Mouse (Mus musculus) heart, postnatal 25 days (tissue): Measurements from ENCODE around the gene Fkbp15. TPM values are rescaled to one million over a fixed set of nuclear protein-coding genes. Genes with fewer than 3 reads are reported as not detected.
A peak's percentile ranks its signal among the peaks of the same experiment; 100 is the strongest.

Experiments
- DNase-seq: peaks from one replicate; pipeline ENCODE4 v3.0.0; 2022; ENCODE audit warnings: low spot score
- intact Hi-C: fragments of 180-260 bp; cut with DNase I; formaldehyde crosslinking; loops from one replicate; pipeline ENCODE4 v1.15.1; 2025
- total RNA-seq, 2 experiments: library from RNA; stranded (reverse); gene quantifications; 2 replicates each; pipeline ENCODE4 v1.2.3; 2021

Gene Fkbp15
- 10 to 100 TPM; 17.9 to 18.7 TPM for total RNA-seq

DNA sequence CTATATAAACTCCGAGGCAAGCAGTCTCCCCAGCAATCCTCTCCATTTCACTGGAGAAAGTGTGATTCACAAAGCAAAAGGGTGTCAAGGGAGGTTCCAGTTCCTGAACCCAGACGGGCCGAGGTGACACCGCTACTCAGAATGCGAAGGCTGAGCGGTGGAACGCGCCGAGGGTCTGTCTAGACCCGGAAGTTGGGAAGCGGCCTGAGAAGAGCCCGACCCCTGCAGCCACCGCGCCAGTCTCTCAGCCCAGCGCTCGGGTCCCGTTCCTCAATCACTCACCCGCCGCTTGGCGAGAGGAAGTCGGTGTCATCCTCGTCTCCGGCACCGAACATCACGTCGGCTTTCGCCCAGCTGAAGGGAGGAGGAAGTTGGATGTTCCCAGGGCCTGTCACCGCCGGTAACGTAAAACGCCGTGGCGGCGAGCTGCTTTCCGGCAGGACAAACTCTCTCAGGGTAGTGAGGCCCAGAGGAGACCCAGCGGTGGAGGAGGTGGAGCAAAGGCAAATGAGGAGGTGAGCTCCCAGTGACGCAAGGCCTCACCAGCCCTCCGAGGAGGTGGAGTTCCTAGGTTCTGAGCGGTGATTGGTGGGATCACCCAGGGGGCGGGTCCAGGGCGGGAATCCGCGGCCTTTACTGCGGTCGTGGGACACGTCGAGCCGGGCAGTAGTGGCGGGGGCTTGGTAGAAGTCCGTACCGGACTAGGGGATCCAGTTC lies at the start of gene Fkbp15, which contains the start of gene Slc31a1:
Gene Fkbp15 (minus strand): TSS at position 461 of the 717 bp plus-strand sequence.
Gene Slc31a1 (plus strand): TSS at position 640 of the 717 bp plus-strand sequence.
- intact Hi-C loops, result loop anchor here (2.0 kb wide), 1 partner anchor 49 kb away; the partner anchor contains the start of genes Cdc26 and Prpf4

DNA sequence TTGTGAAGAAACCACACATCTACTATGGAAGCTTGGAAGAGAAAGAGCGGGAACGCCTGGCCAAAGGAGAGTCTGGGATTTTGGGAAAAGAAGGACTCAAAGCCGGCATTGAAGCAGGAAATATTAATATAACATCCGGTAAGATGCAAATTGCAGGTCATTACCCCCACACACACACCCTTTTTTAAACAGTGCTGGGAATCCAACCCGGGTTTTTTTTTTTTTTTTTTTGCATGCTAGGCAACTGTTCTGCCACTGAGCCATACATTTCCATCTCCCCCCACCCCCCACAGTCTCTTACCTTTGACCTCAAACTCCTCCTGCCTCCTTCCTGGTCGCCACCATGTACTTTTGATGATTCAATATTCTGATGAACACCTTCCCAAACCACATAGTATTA lies 49.3 kb upstream of the Fkbp15 start:
- no peak for DNase-seq
- intact Hi-C loops, result loop anchor here (2.0 to 10.0 kb wide), 4 partner anchors 49 to 122 kb away; partner anchors contain the start of genes Alad, Fkbp15 and Slc31a1

More for the DNA sequence above, at the start of gene Fkbp15, which contains the start of gene Slc31a1:
- peak; percentile 95 for DNase-seq

DNA sequence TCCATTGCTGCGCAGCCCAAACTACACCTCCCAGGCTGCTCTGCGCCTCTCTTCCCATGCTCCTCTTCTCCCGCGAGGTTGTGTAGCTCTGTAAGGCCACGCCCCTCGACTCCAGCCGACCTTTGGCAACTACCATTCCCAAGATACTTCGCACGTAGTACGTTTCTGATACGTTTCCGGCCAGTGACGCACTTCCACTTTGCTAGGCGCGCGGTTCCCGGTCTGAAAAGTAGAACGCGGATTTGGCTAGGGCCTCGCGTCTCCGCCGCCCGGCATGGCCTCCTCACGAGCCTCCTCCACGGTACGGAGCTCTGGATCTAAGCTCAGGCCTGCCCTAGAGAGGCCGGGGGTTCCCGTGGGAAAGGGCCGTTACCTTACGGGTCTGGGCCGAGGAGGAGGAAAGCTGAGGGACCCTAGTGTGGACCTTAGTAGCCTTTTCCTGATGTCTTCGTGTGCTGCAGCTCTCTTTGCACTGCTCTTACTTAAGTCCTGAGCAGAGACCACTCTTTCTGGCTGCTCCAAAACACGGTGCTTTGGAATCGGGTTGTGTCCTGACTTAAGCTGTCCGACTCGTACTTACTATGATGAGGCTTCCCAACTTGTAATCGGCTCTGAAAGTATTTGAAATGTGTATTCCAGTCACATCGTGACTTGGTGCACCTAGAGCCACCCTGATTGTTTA lies 48.4 kb upstream of the Fkbp15 start, which contains the start of the genes Cdc26 and Prpf4:
Gene Cdc26 (minus strand): TSS at position 42 of the 682 bp plus-strand sequence.
Gene Prpf4 (plus strand): TSS at position 197 of the 682 bp plus-strand sequence.
- intact Hi-C loops, result loop anchor here (2.0 to 10.0 kb wide), 4 partner anchors 48 to 121 kb away; partner anchors contain the start of genes Alad, Fkbp15 and Slc31a1
- peak; percentile 97 for DNase-seq

DNA sequence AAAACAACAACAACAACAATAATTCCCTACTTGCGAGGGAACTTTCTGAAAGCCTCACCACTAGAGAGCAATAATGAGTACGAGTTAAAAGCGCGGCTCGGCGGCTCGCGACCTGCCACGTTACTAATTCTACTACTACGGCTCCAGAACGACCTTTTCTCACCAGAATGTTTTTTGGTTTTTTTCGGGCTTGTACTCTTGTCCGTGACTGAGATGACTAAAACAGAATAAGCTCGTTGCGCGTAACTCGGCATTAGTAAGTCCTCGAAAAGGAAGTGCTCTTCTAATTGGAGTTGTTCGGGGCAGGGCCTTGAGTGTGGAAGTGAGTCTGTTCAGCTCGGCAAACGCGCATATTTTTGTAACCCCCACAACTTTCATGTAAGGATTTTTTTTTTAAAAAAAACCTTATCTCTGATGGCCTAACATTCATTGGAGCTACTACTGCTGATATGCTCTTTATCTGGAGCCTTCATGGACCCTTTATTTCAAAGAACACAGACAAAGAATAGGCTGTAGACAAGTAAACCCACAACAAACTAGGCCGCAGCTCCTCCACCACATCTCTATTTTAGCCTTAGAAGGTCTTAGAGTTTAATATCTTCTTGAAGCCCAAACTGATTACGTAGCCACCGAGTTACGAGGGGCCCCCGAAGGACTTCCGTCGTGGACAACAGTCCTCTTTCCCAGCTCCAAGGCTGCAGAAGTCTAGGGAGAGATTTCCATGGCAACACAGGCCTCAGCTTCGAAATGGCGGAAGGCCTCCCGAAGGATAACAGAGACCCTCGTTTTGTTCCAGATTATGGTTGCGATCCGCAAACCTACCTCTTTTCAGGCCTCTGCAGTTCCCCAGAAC lies 47.6 kb upstream of the Fkbp15 start:
- intact Hi-C loops, result loop anchor here (2.0 to 10.0 kb wide), 4 partner anchors 47 to 121 kb away; partner anchors contain the start of genes Alad, Fkbp15 and Slc31a1

DNA sequence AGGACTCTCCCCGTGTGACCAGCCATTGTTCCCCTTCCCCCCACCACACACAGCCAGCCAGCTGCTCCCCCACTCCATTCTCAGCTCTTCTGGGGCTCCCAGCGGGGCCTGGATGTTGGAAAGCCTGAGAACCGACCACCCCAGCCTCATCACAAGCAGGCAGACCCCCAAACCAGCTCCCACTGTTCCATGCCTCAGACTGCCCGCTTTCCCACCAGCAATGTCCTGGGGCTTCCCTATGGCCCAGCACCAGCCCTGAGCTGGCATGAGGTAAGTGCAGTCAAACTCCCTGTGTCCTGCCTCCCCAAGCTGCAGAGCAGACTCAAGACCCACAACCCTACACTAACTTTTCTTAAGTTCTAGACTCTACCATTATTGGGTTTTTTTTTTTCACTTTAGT lies 45.8 kb upstream of the Fkbp15 start:
- DNase-seq, result no peak
- intact Hi-C loops, result loop anchor here (5.0 to 10.0 kb wide), 3 partner anchors 61 to 119 kb away; partner anchors contain the start of gene Alad

More for the DNA sequence above, 47.6 kb upstream of the Fkbp15 start:
- peak; percentile 9 for DNase-seq

DNA sequence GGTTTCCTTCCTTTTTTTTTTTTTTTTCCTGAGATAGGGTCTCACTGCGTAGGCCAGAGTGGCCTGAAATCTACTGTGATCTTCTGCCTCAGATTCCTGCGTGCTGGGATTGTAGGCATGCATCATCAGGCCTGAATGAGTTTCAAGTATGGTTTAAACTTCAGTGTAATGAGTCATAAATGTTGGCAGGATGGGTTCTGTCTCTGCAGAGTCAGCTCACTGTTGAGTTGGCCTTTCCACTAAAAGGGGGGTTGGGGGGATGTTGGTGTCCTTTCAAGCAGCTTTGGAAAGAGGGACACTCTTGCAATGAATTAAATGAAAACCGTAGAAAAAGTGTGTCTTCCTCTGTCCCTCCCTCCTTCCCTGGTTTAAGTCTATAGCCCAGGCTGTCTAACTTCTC lies 38.6 kb upstream of the Fkbp15 start:
- intact Hi-C loops, result no loop called here

DNA sequence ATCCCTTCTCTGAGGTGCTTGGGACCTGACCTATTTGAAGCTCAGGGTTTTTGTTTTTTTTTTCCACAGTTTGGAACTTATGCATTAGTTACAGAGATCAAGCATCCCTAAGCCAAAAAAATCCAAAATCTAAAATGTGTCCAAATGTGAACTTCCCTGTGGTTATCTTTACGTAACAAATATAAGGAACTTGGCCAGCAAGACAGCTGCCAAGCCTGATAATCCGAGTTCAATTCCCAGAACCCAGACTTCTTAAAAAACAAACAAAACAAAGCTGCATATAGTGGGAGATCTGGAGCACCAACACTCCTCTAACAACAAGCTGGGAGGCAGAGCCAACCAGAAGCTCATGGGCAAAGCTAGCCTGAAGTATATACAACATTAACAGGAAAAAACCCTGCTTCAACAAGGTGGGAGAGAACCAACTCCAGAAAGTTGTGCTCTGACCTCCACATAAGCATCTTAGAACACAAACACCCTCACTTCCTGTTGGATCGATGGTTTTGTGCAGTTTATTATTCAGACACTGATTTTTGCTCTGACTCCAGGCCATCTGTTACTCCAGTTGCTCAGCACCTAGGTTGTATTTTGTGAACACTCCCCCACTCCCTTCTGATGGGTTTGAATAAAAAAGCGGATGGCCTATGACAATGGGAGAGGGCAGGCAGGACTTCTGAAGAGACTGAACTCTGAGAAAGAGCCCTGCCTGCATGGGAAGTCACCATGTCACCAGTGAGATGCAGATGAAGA lies 37.4 kb upstream of the Fkbp15 start:
- intact Hi-C loops, result no loop called here
- DNase-seq, result no peak

More for the DNA sequence above, 38.6 kb upstream of the Fkbp15 start:
- DNase-seq, result no peak

DNA sequence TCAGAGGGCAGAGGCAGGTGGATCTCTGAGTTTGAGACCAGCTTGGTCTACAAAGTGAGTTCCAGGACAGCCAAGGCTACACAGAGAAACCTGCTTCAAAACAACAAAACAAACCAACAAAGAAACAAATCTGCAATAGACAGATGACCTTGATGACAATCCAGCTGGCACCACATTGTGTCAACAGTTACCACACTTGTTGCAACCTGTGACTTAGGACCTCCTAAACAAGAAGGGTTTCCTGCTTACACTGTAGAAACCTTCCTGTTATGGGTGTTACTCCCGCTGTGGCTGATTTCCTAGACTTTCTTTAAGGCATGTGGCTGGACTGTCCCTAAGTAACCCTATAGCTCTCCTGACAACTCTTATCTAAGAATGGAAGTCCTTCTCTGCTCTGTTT lies 35.5 kb upstream of the Fkbp15 start:
- intact Hi-C loops, result no loop called here
- DNase-seq, result no peak

DNA sequence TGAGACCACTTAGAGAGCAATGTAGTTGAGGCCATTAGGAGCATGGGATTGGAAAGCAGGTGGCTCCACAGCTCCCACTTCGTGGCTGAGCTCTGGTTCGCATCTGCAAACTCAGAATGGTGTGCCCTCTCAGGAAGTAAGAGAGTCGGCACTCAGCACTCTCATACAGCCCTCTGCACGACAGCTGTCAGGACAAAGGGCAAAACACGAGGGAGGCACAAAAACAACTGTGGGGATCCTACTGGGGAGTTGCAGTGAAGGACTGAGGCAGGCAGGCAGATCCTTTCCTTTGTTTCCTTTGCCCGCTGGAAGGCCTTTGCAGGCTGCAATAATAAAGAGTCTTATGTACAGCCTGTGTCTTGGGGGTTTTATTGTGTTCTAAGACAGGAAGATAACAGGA lies 33.1 kb upstream of the Fkbp15 start:
- intact Hi-C loops, result no loop called here
- DNase-seq, result no peak

DNA sequence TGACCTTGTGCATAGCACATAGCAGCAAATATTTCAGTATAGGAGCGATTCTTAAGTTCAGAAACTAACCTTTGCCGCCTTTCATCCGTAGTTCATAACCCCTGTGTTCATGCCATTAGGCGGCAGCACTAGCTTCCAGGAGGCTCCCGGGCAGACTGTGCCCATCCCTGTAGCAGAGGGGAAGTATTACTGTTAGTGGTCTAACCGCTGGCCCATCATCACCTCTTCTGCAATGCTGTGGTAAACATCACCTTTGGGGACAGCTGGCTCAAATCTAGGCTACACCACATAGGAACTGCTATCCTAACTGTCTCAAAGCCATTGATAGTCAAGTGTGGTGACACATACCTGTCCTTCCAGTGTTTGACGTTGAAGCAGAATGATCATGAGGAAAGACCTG lies 31.5 kb upstream of the Fkbp15 start:
- DNase-seq, result no peak
- intact Hi-C loops, result no loop called here

DNA sequence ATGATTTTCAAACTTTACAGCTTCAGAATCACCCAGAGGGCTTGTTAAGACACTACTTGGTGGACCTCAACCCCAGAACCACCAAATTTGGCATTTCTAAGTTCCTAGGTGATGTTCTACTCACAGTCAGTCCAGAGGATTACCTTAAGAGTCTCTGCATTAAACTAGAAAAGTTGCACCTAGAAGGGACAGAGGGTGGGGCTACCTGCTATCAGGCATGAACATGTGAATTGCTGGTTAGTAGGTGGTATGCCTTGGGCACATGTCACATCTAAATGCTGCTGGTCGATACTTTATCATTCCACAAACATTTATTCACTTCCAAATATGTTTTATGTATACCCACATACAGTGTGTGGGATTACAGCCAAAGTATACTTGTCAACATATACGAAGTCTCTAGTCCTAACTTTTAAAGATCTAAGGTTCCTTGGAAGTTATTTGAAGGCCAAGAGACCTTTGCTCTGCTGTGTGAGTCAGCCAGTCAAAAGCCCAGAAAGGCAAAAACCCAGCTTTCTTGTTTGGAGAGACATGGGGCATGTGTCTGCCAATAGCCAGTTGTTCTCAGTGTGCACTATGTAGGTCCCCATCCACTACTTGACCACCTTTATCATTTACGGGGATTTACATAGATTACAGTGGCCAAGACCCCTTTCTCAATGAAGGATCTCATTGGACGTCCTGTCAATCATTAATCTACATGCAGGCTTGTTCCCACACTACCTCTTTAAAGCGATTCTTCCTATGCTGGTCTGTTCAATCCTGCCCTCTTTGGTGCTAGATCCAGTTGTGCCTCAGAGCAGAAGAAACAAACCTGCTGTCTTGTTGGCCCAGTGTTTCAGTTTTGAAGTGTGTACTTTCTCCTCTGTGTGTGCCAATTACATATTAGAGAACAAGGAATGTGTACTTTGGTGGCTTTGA lies 29.5 kb upstream of the Fkbp15 start:
- DNase-seq, result no peak
- intact Hi-C loops, result no loop called here

DNA sequence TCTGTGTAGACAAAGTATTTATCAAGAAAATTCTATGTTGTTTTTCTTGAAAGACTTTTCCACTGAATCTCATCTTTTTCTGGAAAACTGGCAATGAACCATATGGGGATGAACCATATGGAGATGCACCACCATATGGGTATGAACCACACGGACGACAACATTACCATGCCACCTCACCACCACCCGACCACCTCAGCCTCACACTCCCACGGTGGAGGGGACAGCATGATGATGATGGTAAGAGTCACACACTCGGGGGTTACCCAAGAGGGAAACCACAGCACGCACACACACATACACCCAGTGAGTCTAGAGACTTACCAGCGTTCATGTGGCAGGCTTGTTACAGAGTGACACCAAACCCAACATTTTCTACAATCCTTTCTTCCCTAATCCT lies 25.1 kb upstream of the Fkbp15 start:
- intact Hi-C loops, result no loop called here
- no peak for DNase-seq

DNA sequence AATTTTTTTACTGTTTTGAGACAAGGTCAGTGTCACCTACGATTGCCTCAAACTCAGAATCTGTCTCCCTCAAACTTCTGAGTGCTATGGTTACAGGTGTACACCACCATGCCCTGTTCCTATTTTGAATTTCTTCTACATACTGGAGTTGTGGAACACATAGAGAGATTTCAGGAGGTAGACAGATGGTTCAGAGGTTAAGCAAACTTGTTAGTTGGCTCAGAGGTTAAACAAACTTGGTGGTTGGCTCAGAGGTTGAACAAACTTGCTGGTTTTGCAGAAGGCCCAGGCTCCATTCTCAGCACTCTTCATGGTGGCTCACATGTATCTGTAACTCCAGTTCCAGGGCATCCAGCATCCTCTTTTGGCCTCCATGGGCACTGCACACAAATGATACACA lies 23.8 kb upstream of the Fkbp15 start:
- intact Hi-C loops, result no loop called here
- DNase-seq, result no peak

DNA sequence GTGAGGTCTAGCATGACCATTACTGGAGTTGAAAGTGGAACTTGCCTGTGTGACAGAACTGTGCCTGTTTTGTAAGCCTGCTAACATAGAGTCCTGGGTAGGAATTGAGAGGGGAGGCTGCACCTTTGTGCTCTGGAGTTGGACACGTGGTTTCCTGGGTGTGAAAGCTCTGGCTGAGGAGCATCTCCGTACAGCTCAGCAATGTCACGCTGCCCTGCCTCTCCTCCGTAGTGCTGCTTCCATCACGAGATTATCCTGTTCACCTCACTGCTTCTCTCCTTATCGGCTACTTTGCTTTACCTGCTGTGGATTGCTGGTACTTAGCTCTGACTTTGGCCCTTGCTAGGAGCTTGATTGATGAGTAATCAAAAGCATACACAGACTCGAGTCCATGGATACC lies 23.4 kb upstream of the Fkbp15 start:
- no peak for DNase-seq
- intact Hi-C loops, result no loop called here

DNA sequence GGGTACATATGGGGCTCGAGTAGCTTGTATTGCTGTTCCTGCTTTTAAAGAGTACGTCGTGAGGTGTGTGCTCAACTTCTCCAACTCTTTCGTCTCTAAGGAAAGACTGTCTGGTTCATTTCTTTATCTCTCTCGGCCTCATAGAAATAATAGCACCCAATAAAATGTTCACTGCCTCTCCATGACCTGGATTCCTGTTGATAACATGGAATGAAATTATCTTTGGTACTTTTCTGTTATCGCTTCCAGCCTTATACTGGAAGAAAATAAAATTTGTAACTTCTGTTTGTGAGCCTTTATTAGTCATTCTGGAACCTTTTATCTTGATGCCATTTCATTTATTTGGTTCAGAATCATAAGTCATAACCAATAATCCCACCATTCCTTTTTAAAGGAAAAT lies 22.9 kb upstream of the Fkbp15 start:
- no peak for DNase-seq
- intact Hi-C loops, result no loop called here

DNA sequence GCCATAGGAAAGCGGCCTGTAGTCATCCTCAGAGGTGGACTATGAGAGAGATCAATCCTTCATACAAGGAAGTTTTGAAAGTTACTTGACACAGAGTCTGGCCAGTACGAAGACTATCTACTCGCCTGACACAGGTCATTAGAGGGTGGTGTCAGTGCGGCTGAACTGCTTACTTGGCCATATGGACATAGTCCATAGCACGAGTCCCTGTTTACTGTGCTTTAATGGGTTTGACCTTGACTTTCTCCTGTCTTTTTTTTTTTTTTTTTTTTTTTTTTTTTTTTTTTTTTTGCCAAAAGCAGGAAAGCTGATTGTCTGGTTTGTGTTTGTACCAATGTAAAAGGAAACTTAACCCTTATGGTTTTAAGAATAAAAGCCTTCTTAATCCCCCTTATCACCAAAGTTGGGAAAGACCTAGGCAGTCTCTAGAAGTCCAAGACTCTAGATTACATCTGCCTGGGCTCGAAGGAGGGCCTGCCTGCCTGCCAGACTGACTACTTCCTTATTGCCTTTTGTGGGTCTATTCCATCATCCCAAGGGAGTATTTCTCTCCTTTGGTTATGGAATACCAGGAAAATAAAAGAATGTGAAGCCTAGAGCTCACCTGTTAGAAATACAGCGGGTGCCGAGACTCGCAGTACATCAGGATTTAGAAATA lies 19.5 kb upstream of the Fkbp15 start:
- intact Hi-C loops, result no loop called here
- no peak for DNase-seq

DNA sequence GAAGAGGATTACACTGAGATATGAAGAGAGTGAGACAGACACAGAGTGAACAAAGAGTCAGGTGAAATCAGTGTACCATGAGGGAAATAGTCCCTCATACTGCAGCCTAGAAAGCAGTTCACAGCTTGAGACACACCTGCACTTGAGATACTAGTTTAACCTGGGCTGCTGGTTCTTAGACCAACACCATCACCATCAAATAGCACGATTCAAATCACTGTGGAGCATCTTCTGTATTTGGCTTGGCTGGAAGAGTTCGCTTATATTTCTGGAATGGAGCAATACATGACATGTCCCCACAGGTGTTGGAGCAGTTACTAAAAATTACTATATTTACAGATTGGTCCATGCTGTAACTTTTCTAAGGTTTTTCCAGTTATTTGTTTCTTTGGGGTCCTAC lies 15.8 kb upstream of the Fkbp15 start:
- intact Hi-C loops, result no loop called here
- no peak for DNase-seq

DNA sequence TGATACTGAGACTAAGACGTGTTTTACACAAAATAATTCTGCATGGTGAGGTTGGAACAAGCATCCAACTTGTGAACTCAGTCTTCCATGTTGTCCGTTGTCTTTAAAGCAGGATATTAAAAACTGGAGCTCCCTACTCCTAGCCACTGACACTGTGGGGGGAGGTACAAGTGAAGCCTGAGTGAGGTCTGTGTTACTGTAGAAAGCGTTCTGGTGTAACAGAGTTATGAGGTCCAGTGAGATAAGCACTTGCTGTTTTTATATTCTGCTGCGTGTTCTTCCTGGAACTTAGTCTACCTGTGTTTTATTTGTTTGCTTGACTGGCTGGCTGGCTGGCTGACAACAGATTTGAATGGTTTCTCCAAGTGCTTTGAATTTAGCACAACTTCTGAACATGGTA lies 14.0 kb upstream of the Fkbp15 start:
- DNase-seq, result no peak
- intact Hi-C loops, result no loop called here
